Mouse (Mus musculus) erythroblast, embryonic 14.5 days (primary cell): ENCODE data around the gene Dnmt3a.

Experiments
- GATA1 ChIP-seq: IDR thresholded peaks from 2 replicates; pipeline ENCODE4 v1.6.1; 2012; ENCODE audit warnings: low read length, inconsistent platforms, mixed read lengths
- TAL1 ChIP-seq: IDR thresholded peaks from 3 replicates; pipeline ENCODE4 v1.6.1; 2012; ENCODE audit warnings: low read length, inconsistent platforms, mixed read lengths

DNA sequence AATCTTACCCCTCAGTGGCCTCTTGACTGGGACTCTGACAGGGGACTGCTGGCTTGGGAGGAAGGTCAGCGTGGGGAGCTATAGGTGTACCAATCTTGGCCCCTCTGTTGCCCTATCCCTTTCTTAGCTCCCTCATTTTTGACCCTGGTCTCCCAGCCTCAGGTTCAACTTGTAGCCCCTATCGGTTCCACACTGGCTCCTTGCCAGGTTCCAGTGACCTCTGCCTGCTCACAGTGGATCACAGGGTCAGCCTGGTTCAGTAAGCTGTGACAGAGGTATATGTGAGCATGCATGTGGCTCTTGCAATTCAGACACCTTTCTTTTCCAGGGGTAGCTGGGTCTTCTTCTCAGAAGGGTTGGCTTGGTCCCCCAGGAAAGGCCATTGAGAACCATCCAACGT, 110.0 kb downstream of the Dnmt3a start:
- no peak for TF ChIP-seq TAL1
- TF ChIP-seq GATA1: no peak
